Mouse (Mus musculus) kidney, embryonic 16.5 days (tissue): ENCODE results near the gene 2900011O08Rik. TPM values are rescaled to one million over a fixed set of nuclear protein-coding genes. Genes with fewer than 3 reads are reported as not detected.

ENCODE experiments used
- ATAC-seq: fragments of 200-750 bp; cut with Nextera tagmentation; 2 replicates; pipeline ENCODE4 v1.8.0; 2017; ENCODE audit warnings: moderate TSS enrichment; ENCODE audit not compliant: low FRiP score, low TSS enrichment
- H3K27ac ChIP-seq: fragments of 300-500 bp; sonication (generic); 2 replicates; pipeline ENCODE4 v1.5.1; 2014; ENCODE audit warnings: low read length
- H3K27me3 ChIP-seq: fragments of 300-500 bp; sonication (generic); 2 replicates; pipeline ENCODE4 v1.6.1; 2014; ENCODE audit warnings: low read length, control low read depth, mixed read lengths; ENCODE audit not compliant: insufficient read depth
- H3K36me3 ChIP-seq: fragments of 300-500 bp; sonication (generic); 2 replicates; pipeline ENCODE4 v1.6.1; 2014; ENCODE audit warnings: low read length, control low read depth, mixed read lengths; ENCODE audit not compliant: insufficient read depth
- H3K4me1 ChIP-seq: fragments of 300-500 bp; sonication (generic); 2 replicates; pipeline ENCODE4 v1.6.1; 2014; ENCODE audit warnings: low read length, control low read depth, mixed read lengths; ENCODE audit not compliant: insufficient read depth
- H3K4me2 ChIP-seq: fragments of 300-500 bp; sonication (generic); replicated peaks from 2 replicates; pipeline ENCODE4 v1.6.1; 2014; ENCODE audit warnings: low read depth, low read length
- H3K4me3 ChIP-seq: fragments of 300-500 bp; sonication (generic); 2 replicates; pipeline ENCODE4 v1.5.1; 2014; ENCODE audit warnings: mild to moderate bottlenecking, low read length
- H3K9ac ChIP-seq: fragments of 300-500 bp; sonication (generic); replicated peaks from 2 replicates; pipeline ENCODE4 v1.6.1; 2014; ENCODE audit warnings: low read length
- H3K9me3 ChIP-seq: fragments of 300-500 bp; sonication (generic); 2 replicates; pipeline ENCODE4 v1.6.1; 2016; ENCODE audit warnings: low read length, control low read depth
- WGBS: fragments of 180-500 bp; shearing (Covaris S2); extraction: QIAGEN DNeasy Blood & Tissue Kit; methylation state at CpG from one replicate; pipeline ENCODE4 v1.1.7; 2014; 5-methylcytosine and 5-hydroxymethylcytosine counted together
- microRNA-seq: library from miRNA; unstranded; fragments of <30 nt; microRNA quantifications from one replicate; pipeline ENCODE4, GENCODE M21; 2016
- polyA plus RNA-seq: library from polyadenylated mRNA; unstranded; fragments of >200 nt; fragmentation: Nextera tagmentation; extraction: Ambion mirVana; gene quantifications from 2 replicates; pipeline ENCODE4 v1.2.1, GENCODE M21; 2015

The 2900011O08Rik gene
- polyA plus RNA-seq, 1 experiment from 2014 or later = 1.7 TPM

DNA sequence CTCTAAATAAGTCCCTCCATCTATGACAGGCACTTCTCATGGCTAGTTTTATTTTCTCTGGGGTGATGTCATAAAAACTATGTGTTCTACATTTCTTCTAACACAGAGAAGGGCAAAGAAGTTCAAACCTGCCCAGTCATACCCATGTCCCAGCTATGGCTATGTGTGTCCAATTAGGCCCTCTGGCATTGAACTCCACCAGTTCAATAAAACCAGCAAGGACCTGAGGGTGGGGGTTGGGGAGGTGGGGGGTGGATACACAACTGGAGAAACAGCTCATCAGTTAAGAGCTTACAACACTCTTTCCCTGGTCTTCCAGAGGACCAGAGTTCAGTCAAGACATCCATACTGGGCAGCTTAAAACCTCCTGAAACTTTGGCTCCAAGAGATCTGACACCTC, 152.7 kb downstream of the 2900011O08Rik start:
- Histone ChIP-seq H3K4me2 (no peak overlapping the region), H3K9ac (no peak overlapping the region), H3K27ac (no peak overlapping the region), H3K4me1 (no peaks in the 10 kb centered on the region), H3K27me3 (no peaks in the 10 kb centered on the region), H3K4me3 (no peak overlapping the region), H3K9me3 (no peaks in the 10 kb centered on the region), H3K36me3 (peaks cover 60% of the 10 kb centered on the region)
- ATAC-seq = no peak

DNA sequence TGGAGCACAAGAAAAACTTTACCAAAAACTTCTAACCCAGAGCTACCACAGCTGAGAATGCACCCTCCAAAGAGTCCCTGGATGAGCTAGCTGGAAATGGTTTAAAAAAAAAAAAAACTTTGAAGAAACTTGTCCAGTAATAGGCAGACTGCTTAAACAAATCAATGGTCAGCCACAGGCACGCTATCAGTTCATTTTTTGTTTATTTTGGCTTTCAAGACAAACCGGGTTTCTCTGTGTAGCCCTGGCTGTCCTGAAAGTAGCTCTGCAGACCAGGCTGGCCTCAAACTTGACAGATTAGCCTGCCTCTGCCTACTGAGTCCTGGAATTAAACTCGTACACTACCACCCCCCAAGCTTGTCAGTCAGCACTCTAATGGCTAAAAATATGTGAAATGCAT, 156.9 kb downstream of the 2900011O08Rik start:
- Histone ChIP-seq H3K9ac (no peak overlapping the region), H3K4me1 (no peaks in the 10 kb centered on the region), H3K36me3 (peaks cover 71% of the 10 kb centered on the region), H3K27me3 (no peaks in the 10 kb centered on the region), H3K4me3 (no peak overlapping the region), H3K9me3 (no peaks in the 10 kb centered on the region), H3K27ac (no peak overlapping the region), H3K4me2 (no peak overlapping the region)
- 73% methylated on average over 3 of the region's 3 CpGs for WGBS
- no peak for ATAC-seq

DNA sequence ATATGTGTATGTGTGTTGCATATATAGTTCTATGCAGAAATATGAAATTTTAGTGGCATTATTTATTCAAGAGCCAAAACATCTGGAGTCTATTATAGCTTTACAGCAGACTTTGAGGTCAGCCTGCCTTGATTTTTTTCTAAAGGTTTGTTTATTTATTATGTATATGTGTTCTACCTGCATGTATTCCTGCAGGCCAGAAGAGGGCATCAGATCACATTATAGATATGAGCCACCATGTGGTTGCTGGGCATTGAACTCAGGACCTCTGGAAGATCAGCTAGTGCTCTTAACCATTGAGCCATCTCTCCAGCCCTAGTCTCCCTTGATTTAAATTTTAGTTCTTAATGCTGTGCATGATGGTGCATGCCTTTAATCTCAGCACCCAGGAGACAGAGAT, 161.3 kb downstream of the 2900011O08Rik start:
- Histone ChIP-seq H3K36me3 (peaks cover 68% of the 10 kb centered on the region), H3K9me3 (no peaks in the 10 kb centered on the region)

More for the DNA sequence above, 161.3 kb downstream of the 2900011O08Rik start:
- Histone ChIP-seq H3K27me3 (no peaks in the 10 kb centered on the region), H3K9ac (no peak overlapping the region), H3K4me3 (no peak overlapping the region), H3K4me1 (no peaks in the 10 kb centered on the region), H3K4me2 (no peak overlapping the region), H3K27ac (no peak overlapping the region)
- no peak for ATAC-seq

Small RNA genes within 50 kb of the gene (microRNA-seq; reads per million reads assigned to microRNA genes)
- not detected for gene Gm27671

Other genes with a start within 250 kb of the 2900011O08Rik start
- 63.8 and 69.8 TPM in 2 replicates for gene Rrn3, start 205.9 kb upstream of the 2900011O08Rik start, polyA plus RNA-seq
- 157 and 159 TPM in 2 replicates for gene Ntan1, start 167.8 kb upstream of the 2900011O08Rik start, polyA plus RNA-seq
- gene Pdxdc1, start 83.5 kb upstream of the 2900011O08Rik start, polyA plus RNA-seq = 87.7 and 88.5 TPM in 2 replicates
- gene Mpv17l, start 83.4 kb upstream of the 2900011O08Rik start, polyA plus RNA-seq = 9.5 and 12.4 TPM in 2 replicates
- gene Ifitm7, start 284 bp downstream of the 2900011O08Rik start, polyA plus RNA-seq = 0.20 TPM in 1 of 2 replicates, not detected in the other
- 129 and 134 TPM in 2 replicates for gene Nde1, start 176.7 kb downstream of the 2900011O08Rik start, polyA plus RNA-seq
- gene Marf1, start 176.7 kb downstream of the 2900011O08Rik start, polyA plus RNA-seq = 16.3 and 18.6 TPM in 2 replicates